Mouse (Mus musculus) bone marrow macrophage, adult 2 months (primary cell): ENCODE data around the gene Pld4.

ENCODE experiments used
- CTCF ChIP-seq: IDR thresholded peaks from 2 replicates; pipeline ENCODE4 v1.5.1; 2012; ENCODE audit warnings: low read depth, mild to moderate bottlenecking, low read length, moderate library complexity
- POLR2A ChIP-seq: IDR thresholded peaks from 2 replicates; pipeline ENCODE4 v1.6.1; 2012; ENCODE audit warnings: mild to moderate bottlenecking, low read depth, low read length, borderline replicate concordance

DNA sequence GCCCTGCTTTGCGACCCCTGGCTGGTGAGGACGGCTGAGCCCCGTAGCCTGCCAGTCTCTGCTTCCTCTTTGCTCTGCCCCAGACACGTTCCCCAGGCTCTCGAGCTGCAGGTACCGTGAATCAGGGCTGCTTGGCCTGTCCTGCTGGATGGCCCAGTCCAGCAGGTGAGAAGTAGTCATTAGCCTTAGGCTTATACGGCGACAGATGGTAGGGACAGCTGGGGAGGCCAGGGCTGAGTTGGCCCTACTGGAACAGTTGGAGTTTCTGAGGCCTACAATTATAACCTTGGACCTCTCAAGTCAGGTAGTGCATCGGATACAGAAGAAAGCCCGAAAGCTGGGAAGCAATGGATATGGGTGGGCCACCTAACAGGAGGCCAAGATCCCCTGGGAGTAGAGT, 27.9 kb upstream of the Pld4 start:
- TF ChIP-seq POLR2A (no peak), CTCF (no peak)
